Mouse (Mus musculus): Measurements from ENCODE around the gene Cdkal1. TPM values are rescaled to one million over a fixed set of nuclear protein-coding genes. Genes with fewer than 3 reads are reported as not detected.

Gene Cdkal1
- polyA plus RNA-seq, 2 experiments: 2.0 to 7.7 TPM

- TF ChIP-seq EP300 (IDR thresholded peaks at IDR 0.05; ENCODE audit: low read depth) (no peak), CTCF (IDR thresholded peaks at IDR 0.05; ENCODE audit: low read depth) (no peak)
- Histone ChIP-seq H3K9me3 (ENCODE audit: control insufficient read depth, low read length) (no peaks in the 10 kb centered on the region), H3K36me3 (replicated peaks; ENCODE audit: control insufficient read depth, insufficient read depth, low read depth) (no peaks in the 10 kb centered on the region), H3K4me1 (replicated peaks; ENCODE audit: control insufficient read depth in 2 of 2, insufficient read depth in 2 of 2, low read length in 1 of 2) (peaks cover 0 to 4% of the 10 kb centered on the region in 2 experiments; a peak in 2 of 4 replicates), H3K4me3 (ENCODE audit: insufficient read depth in 1 of 2, low read depth in 2 of 2, low read length in 2 of 2) (no peak overlapping the region), H3K27me3 (ENCODE audit: control insufficient read depth, insufficient read depth, low read length) (no peaks in the 10 kb centered on the region), H3K9ac (replicated peaks) (no peak overlapping the region), H3K4me2 (ENCODE audit: low read depth) (no peak overlapping the region), H3K27ac (no peak overlapping the region)
- ATAC-seq (ENCODE audit: insufficient read depth): no peak
- DNase-seq (ENCODE audit: low read depth in 3 of 3, low spot score in 3 of 3): no peak
These were observed 121.0 kb downstream of the Cdkal1 start for GRCm38 (mm10) chr13:29734496-29734895.

DNA sequence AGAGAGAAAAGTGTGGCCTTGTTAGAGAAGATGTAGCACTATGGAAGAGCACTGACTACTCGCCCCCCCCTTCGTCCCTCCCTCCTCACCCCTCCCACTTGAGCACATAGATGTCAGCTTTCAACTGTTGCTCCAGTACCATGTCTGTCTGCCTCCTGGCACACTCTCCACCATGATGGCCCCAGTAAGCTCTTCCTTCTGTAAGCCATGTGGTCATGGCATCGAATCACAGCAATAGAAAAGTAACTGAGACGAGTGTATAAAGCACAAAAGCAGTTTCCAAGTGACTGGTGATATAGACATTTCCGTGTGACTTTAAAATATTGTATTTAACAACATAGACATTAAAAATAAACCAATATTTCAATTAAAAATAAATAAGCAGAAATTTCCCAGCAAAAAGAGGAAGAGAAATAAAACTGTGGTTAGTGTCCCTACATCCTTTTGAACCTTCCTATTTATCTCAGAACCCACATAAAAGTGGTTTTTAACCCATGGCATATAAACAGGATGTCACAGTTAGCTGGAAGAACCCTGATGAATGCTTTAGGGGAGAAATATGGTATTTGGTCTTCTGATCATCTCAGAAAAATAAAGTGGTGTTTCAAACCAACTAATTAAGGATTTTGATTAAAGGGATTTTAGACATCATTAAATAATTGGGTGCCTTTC, 129.2 kb downstream of the Cdkal1 start:
- no peak for DNase-seq (ENCODE audit: low read depth in 3 of 3, low spot score in 3 of 3)
- H3K9ac ChIP-seq (replicated peaks): no peak overlapping the region
- no peaks in the 10 kb centered on the region for H3K4me1 ChIP-seq (replicated peaks; ENCODE audit: control insufficient read depth in 2 of 2, insufficient read depth in 2 of 2, low read length in 1 of 2)
- H3K27me3 ChIP-seq (ENCODE audit: control insufficient read depth, insufficient read depth, low read length): no peaks in the 10 kb centered on the region
- H3K36me3 ChIP-seq (replicated peaks; ENCODE audit: control insufficient read depth, insufficient read depth, low read depth): no peaks in the 10 kb centered on the region
- H3K4me3 ChIP-seq (ENCODE audit: insufficient read depth in 1 of 2, low read depth in 2 of 2, low read length in 2 of 2): no peak overlapping the region
- 60% methylated on average over 5 of the region's 5 CpGs for WGBS (ENCODE audit: insufficient replicate concordance)
- no peak overlapping the region for H3K27ac ChIP-seq
- no peaks in the 10 kb centered on the region for H3K9me3 ChIP-seq (ENCODE audit: control insufficient read depth, low read length)
- no peak for ATAC-seq (ENCODE audit: insufficient read depth)
- H3K4me2 ChIP-seq (ENCODE audit: low read depth): no peak overlapping the region
- no peak for TF ChIP-seq CTCF (IDR thresholded peaks at IDR 0.05; ENCODE audit: low read depth)
- no peak for TF ChIP-seq EP300 (IDR thresholded peaks at IDR 0.05; ENCODE audit: low read depth)

DNA sequence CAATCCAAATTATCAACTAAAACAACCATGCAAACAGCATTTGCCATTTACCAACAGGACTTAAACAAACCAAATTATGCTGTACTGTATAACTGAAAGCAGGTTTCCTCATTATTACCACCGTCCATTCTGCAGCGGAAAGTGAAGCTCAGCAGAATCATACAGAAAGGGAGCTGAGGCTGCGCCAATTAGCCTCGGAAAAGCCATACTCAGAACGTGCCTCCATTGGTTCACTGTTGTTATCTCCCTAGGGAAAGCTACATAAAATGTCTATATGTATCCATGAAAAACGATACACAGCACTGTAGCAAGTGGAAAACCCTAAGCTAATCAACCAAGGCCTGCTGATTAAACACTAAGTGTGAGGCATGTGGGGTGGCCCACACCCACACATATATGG, 130.6 kb downstream of the Cdkal1 start:
- Histone ChIP-seq H3K27me3 (ENCODE audit: control insufficient read depth, insufficient read depth, low read length) (no peaks in the 10 kb centered on the region), H3K9ac (replicated peaks) (no peak overlapping the region), H3K36me3 (replicated peaks; ENCODE audit: control insufficient read depth, insufficient read depth, low read depth) (no peaks in the 10 kb centered on the region), H3K4me2 (ENCODE audit: low read depth) (no peak overlapping the region), H3K4me3 (ENCODE audit: insufficient read depth in 1 of 2, low read depth in 2 of 2, low read length in 2 of 2) (no peak overlapping the region), H3K4me1 (replicated peaks; ENCODE audit: control insufficient read depth in 2 of 2, insufficient read depth in 2 of 2, low read length in 1 of 2) (no peaks in the 10 kb centered on the region), H3K27ac (no peak overlapping the region), H3K9me3 (ENCODE audit: control insufficient read depth, low read length) (no peaks in the 10 kb centered on the region)
- ATAC-seq (ENCODE audit: insufficient read depth): no peak
- 70% methylated on average over 6 of the region's 6 CpGs for WGBS (ENCODE audit: insufficient replicate concordance)
- no peak for DNase-seq (ENCODE audit: low read depth in 3 of 3, low spot score in 3 of 3)
- TF ChIP-seq EP300 (IDR thresholded peaks at IDR 0.05; ENCODE audit: low read depth): no peak
- no peak for TF ChIP-seq CTCF (IDR thresholded peaks at IDR 0.05; ENCODE audit: low read depth)

- WGBS (ENCODE audit: insufficient replicate concordance): 42% methylated on average over 1 of the region's 1 CpGs
- TF ChIP-seq EP300 (IDR thresholded peaks at IDR 0.05; ENCODE audit: low read depth) (no peak), CTCF (IDR thresholded peaks at IDR 0.05; ENCODE audit: low read depth) (no peak)
- H3K4me1 ChIP-seq (replicated peaks; ENCODE audit: control insufficient read depth in 2 of 2, insufficient read depth in 2 of 2, low read length in 1 of 2): no peaks in the 10 kb centered on the region
- H3K36me3 ChIP-seq (replicated peaks; ENCODE audit: control insufficient read depth, insufficient read depth, low read depth): no peaks in the 10 kb centered on the region
- DNase-seq (ENCODE audit: low read depth in 3 of 3, low spot score in 3 of 3): no peak
- ATAC-seq (ENCODE audit: insufficient read depth): no peak
- no peak overlapping the region for H3K27ac ChIP-seq
- no peaks in the 10 kb centered on the region for H3K27me3 ChIP-seq (ENCODE audit: control insufficient read depth, insufficient read depth, low read length)
- no peak overlapping the region for H3K4me2 ChIP-seq (ENCODE audit: low read depth)
- no peaks in the 10 kb centered on the region for H3K9me3 ChIP-seq (ENCODE audit: control insufficient read depth, low read length)
- H3K9ac ChIP-seq (replicated peaks): no peak overlapping the region
- no peak overlapping the region for H3K4me3 ChIP-seq (ENCODE audit: insufficient read depth in 1 of 2, low read depth in 2 of 2, low read length in 2 of 2)
These were observed 132.3 kb downstream of the Cdkal1 start for GRCm38 (mm10) chr13:29723150-29723549.

- Histone ChIP-seq H3K36me3 (replicated peaks; ENCODE audit: control insufficient read depth, insufficient read depth, low read depth) (no peaks in the 10 kb centered on the region), H3K27me3 (ENCODE audit: control insufficient read depth, insufficient read depth, low read length) (no peaks in the 10 kb centered on the region), H3K27ac (no peak overlapping the region), H3K9me3 (ENCODE audit: control insufficient read depth, low read length) (no peaks in the 10 kb centered on the region), H3K4me3 (ENCODE audit: insufficient read depth in 1 of 2, low read depth in 2 of 2, low read length in 2 of 2) (no peak overlapping the region), H3K4me1 (replicated peaks; ENCODE audit: control insufficient read depth in 2 of 2, insufficient read depth in 2 of 2, low read length in 1 of 2) (no peaks in the 10 kb centered on the region), H3K4me2 (ENCODE audit: low read depth) (no peak overlapping the region), H3K9ac (replicated peaks) (no peak overlapping the region)
- TF ChIP-seq EP300 (IDR thresholded peaks at IDR 0.05; ENCODE audit: low read depth) (no peak), CTCF (IDR thresholded peaks at IDR 0.05; ENCODE audit: low read depth) (no peak)
- no peak for DNase-seq (ENCODE audit: low read depth in 3 of 3, low spot score in 3 of 3)
- no peak for ATAC-seq (ENCODE audit: insufficient read depth)
- WGBS (ENCODE audit: insufficient replicate concordance): 71% methylated on average over 5 of the region's 5 CpGs
These were observed 134.3 kb downstream of the Cdkal1 start for GRCm38 (mm10) chr13:29721206-29721605.

Measured in liver, embryonic 14.5 days (tissue).